In genomic region chr1:133182706-133183095, GRCm38 (mm10) we compare ENCODE assay signal across 8 mouse cellular contexts. TPM values are rescaled to one million over a fixed set of nuclear protein-coding genes. Genes with fewer than 3 reads are reported as not detected.
DNase-seq lines count a peak whose midpoint lies in the region; ATAC-seq and TF ChIP-seq lines count a peak whose summit lies in the region.

No protein-coding gene starts in this region.

- WGBS in heart, adult 2 months = 14% methylated on average over 16 of the region's 16 CpGs
- under 1% methylated on average over 16 of the region's 16 CpGs for WGBS in forebrain, embryonic 11.5 days
- WGBS in liver, embryonic 14.5 days (ENCODE audit: insufficient replicate concordance) = 4% methylated on average over 16 of the region's 16 CpGs

- peak overlapping the region; percentile 45; the same call in 1 of the 2 replicates for H3K4me3 ChIP-seq in heart, adult 2 months
- H3K4me3 ChIP-seq in E14TG2a.4 (replicated peaks; ENCODE audit: low read length) = peak overlapping the region; percentile 76
- peak overlapping the region; percentile 42 for H3K4me3 ChIP-seq in forebrain, embryonic 11.5 days (ENCODE audit: low read depth, low read length)
- peak overlapping the region; percentile 0 to 17; a peak in 1 of 4 replicates for H3K4me3 ChIP-seq in liver, embryonic 14.5 days (ENCODE audit: insufficient read depth in 1 of 2, low read depth in 2 of 2, low read length in 2 of 2)

- H3K27me3 ChIP-seq in heart, adult 2 months (ENCODE audit: control insufficient read depth, insufficient read depth, low read length) = no peaks in the 10 kb centered on the region
- peaks cover 51% of the 10 kb centered on the region for H3K27me3 ChIP-seq in E14TG2a.4 (ENCODE audit: insufficient read depth, low read length)
- no peaks in the 10 kb centered on the region for H3K27me3 ChIP-seq in forebrain, embryonic 11.5 days (ENCODE audit: control insufficient read depth, insufficient read depth, low read length)
- H3K27me3 ChIP-seq in liver, embryonic 14.5 days (ENCODE audit: control insufficient read depth, insufficient read depth, low read length) = peaks cover 27% of the 10 kb centered on the region

- no peak for TF ChIP-seq POLR2A in heart, adult 2 months (IDR thresholded peaks at IDR 0.05; ENCODE audit: insufficient read depth, low read depth, low read length)

- DNase-seq in heart, adult 2 months = no peak
- no peak for DNase-seq in heart, postnatal 25 days (ENCODE audit: low spot score)
- peak; percentile 87 for DNase-seq in forebrain, embryonic 11.5 days (ENCODE audit: low spot score)
- DNase-seq in liver, embryonic 14.5 days (ENCODE audit: low read depth in 3 of 3, low spot score in 3 of 3) = no peak
- no peak for DNase-seq in gastrocnemius, postnatal 36 days
- no peak for DNase-seq in urinary bladder, postnatal 10 days (ENCODE audit: low spot score)

- no peaks in the 10 kb centered on the region for H3K79me2 ChIP-seq in heart, adult 2 months (replicated peaks; ENCODE audit: control insufficient read depth, insufficient read depth, low read length)

- H3K9me3 ChIP-seq in E14TG2a.4 (ENCODE audit: low read length) = no peaks in the 10 kb centered on the region
- H3K9me3 ChIP-seq in forebrain, embryonic 11.5 days (ENCODE audit: control insufficient read depth, low read length) = no peaks in the 10 kb centered on the region
- H3K9me3 ChIP-seq in liver, embryonic 14.5 days (ENCODE audit: control insufficient read depth, low read length) = no peaks in the 10 kb centered on the region

- intact Hi-C loops in heart, adult 2 months (cut with DNase I) = loop anchor here (5.0 kb wide), 1 partner anchor 45 kb away; no protein-coding TSS in a partner anchor
- intact Hi-C loops in heart, postnatal 25 days (cut with DNase I) = loop anchor here (5.0 kb wide), 2 partner anchors 40 to 85 kb away; no protein-coding TSS in a partner anchor
- intact Hi-C loops in gastrocnemius, postnatal 36 days (cut with DNase I) = loop anchor here (5.0 kb wide), 1 partner anchor 35 kb away; no protein-coding TSS in a partner anchor

- TF ChIP-seq CTCF in heart, adult 2 months (IDR thresholded peaks at IDR 0.05) = no peak
- no peak for TF ChIP-seq CTCF in E14TG2a.4 (conservative IDR thresholded peaks at IDR 0.05; ENCODE audit: low read length)
- no peak for TF ChIP-seq CTCF in liver, embryonic 14.5 days (IDR thresholded peaks at IDR 0.05; ENCODE audit: low read depth)

- H3K27ac ChIP-seq in heart, adult 2 months = no peak overlapping the region
- peak overlapping the region; percentile 98 for H3K27ac ChIP-seq in forebrain, embryonic 11.5 days (ENCODE audit: low read depth, low read length)
- no peak overlapping the region for H3K27ac ChIP-seq in liver, embryonic 14.5 days

- peak; percentile 59 for ATAC-seq in forebrain, embryonic 11.5 days (replicated peaks; ENCODE audit: low FRiP score)
- ATAC-seq in liver, embryonic 14.5 days (ENCODE audit: insufficient read depth) = no peak
- no peak for ATAC-seq in monocyte, adult 5-6 weeks (replicated peaks; ENCODE audit: insufficient number of reproducible peaks, low FRiP score, low TSS enrichment, poor library complexity, severe bottlenecking)

- H3K4me1 ChIP-seq in heart, adult 2 months (ENCODE audit: control insufficient read depth, insufficient read depth, low read length) = 0 out of 2 replicates have a peak, but pooled peaks cover 1% of the 10 kb centered on the region
- peaks cover 52% of the 10 kb centered on the region for H3K4me1 ChIP-seq in E14TG2a.4 (replicated peaks; ENCODE audit: low read depth, low read length)
- H3K4me1 ChIP-seq in forebrain, embryonic 11.5 days (replicated peaks; ENCODE audit: control insufficient read depth, insufficient read depth, low read length) = peaks cover 20% of the 10 kb centered on the region
- no peaks in the 10 kb centered on the region for H3K4me1 ChIP-seq in liver, embryonic 14.5 days (replicated peaks; ENCODE audit: control insufficient read depth in 2 of 2, insufficient read depth in 2 of 2, low read length in 1 of 2)

- TF ChIP-seq EP300 in heart, adult 2 months (IDR thresholded peaks at IDR 0.05; ENCODE audit: insufficient read depth, low read depth, low read length) = no peak
- no peak for TF ChIP-seq EP300 in liver, embryonic 14.5 days (IDR thresholded peaks at IDR 0.05; ENCODE audit: low read depth)

- peak overlapping the region; percentile 60 for H3K4me2 ChIP-seq in forebrain, embryonic 11.5 days (ENCODE audit: low read depth, low read length, severe bottlenecking)
- peak overlapping the region; percentile 44 for H3K4me2 ChIP-seq in liver, embryonic 14.5 days (ENCODE audit: low read depth)

- H3K36me3 ChIP-seq in heart, adult 2 months (ENCODE audit: control insufficient read depth, insufficient read depth, low read length) = no peaks in the 10 kb centered on the region
- no peaks in the 10 kb centered on the region for H3K36me3 ChIP-seq in E14TG2a.4 (ENCODE audit: insufficient read depth, low read length)
- no peaks in the 10 kb centered on the region for H3K36me3 ChIP-seq in forebrain, embryonic 11.5 days (ENCODE audit: control insufficient read depth, insufficient read depth, low read length)
- no peaks in the 10 kb centered on the region for H3K36me3 ChIP-seq in liver, embryonic 14.5 days (replicated peaks; ENCODE audit: control insufficient read depth, insufficient read depth, low read depth)

- peak overlapping the region; percentile 50 for H3K9ac ChIP-seq in heart, adult 2 months (ENCODE audit: low read depth, low read length)
- H3K9ac ChIP-seq in forebrain, embryonic 11.5 days (ENCODE audit: low read length) = peak overlapping the region; percentile 76
- H3K9ac ChIP-seq in liver, embryonic 14.5 days (replicated peaks) = no peak overlapping the region

RNA-seq across cellular contexts. Expression of gene Plekha6, which starts 18.7 kb away (rescaled TPM):
- 10 to 100 TPM; 51.0 to 67.5 TPM for total RNA-seq in heart, adult 2 months (2021)
- 55.2 and 81.4 TPM in 2 replicates for polyA plus RNA-seq in heart, adult 2 months (2012; rRNA removed)
- total RNA-seq in heart, postnatal 25 days (2021) = 10 to 100 TPM; 66.5 to 77.1 TPM
- polyA plus RNA-seq in forebrain, embryonic 11.5 days (2014; fragmentation: Nextera tagmentation; extraction: Ambion mirVana) = 16.2 and 18.8 TPM in 2 replicates
- 2.1 and 2.3 TPM in 2 replicates for polyA plus RNA-seq in liver, embryonic 14.5 days (2012; rRNA removed)
- polyA plus RNA-seq in liver, embryonic 14.5 days (2014; fragmentation: Nextera tagmentation; extraction: Ambion mirVana) = 0.81 and 1.3 TPM in 2 replicates
- 5.7 to 6.3 TPM (median 5.7 TPM) in 3 replicates for total RNA-seq in monocyte, adult 5-6 weeks (2017)
- 10 to 100 TPM in 1 of 2 experiments, 1 to 10 TPM in 1; 6.7 to 11.5 TPM for total RNA-seq in gastrocnemius, postnatal 36 days (2021)

RNA-seq across cellular contexts. Expression of gene Ppp1r15b, which starts 51.8 kb away (rescaled TPM):
- 10 to 100 TPM; 21.5 to 22.8 TPM for total RNA-seq in heart, adult 2 months (2021)
- 8.6 and 12.8 TPM in 2 replicates for polyA plus RNA-seq in heart, adult 2 months (2012; rRNA removed)
- total RNA-seq in heart, postnatal 25 days (2021) = 10 to 100 TPM; 22.1 to 27.3 TPM
- 62.8 and 69.7 TPM in 2 replicates for polyA plus RNA-seq in forebrain, embryonic 11.5 days (2014; fragmentation: Nextera tagmentation; extraction: Ambion mirVana)
- 21.3 and 26.9 TPM in 2 replicates for polyA plus RNA-seq in liver, embryonic 14.5 days (2012; rRNA removed)
- polyA plus RNA-seq in liver, embryonic 14.5 days (2014; fragmentation: Nextera tagmentation; extraction: Ambion mirVana) = 33.4 and 40.5 TPM in 2 replicates
- 173 to 191 TPM (median 177 TPM) in 3 replicates for total RNA-seq in monocyte, adult 5-6 weeks (2017)
- total RNA-seq in gastrocnemius, postnatal 36 days (2021) = 10 to 100 TPM; 14.0 to 17.7 TPM

Comparison
In these comparisons a context has a peak if more than half of its experiments do, and no peak if none do; other contexts are left out.
1. H3K4me3 ChIP-seq: peak in every context shown above with its lines; median percentile 76 in E14TG2a.4; 45 in heart, adult 2 months; 42 in forebrain, embryonic 11.5 days; 8 in liver, embryonic 14.5 days.